Mouse (Mus musculus) megakaryocyte, adult 5-6 weeks (primary cell): ENCODE data around the gene Prtn3. TPM values are rescaled to one million over a fixed set of nuclear protein-coding genes. Genes with fewer than 3 reads are reported as not detected.

Experiments
- ATAC-seq: 2 replicates; pipeline ENCODE4 v1.8.0; 2016; ENCODE audit warnings: mild to moderate bottlenecking, inconsistent platforms; ENCODE audit not compliant: poor library complexity, severe bottlenecking
- total RNA-seq, 2 experiments: library from RNA; stranded (forward) in 1 of 2; stranded (reverse) in 1 of 2; fragments of 153-499, 151-499 nt in 1 of 2; fragments of 221-1000, 200-1000 nt in 1 of 2; gene quantifications; 2 replicates each; pipeline versions ENCODE4 v1.2.3 to v1.2.4; 2015 to 2017

The Prtn3 gene
- total RNA-seq, 2 experiments from 2014 or later, result 92.6 to 372 TPM

DNA sequence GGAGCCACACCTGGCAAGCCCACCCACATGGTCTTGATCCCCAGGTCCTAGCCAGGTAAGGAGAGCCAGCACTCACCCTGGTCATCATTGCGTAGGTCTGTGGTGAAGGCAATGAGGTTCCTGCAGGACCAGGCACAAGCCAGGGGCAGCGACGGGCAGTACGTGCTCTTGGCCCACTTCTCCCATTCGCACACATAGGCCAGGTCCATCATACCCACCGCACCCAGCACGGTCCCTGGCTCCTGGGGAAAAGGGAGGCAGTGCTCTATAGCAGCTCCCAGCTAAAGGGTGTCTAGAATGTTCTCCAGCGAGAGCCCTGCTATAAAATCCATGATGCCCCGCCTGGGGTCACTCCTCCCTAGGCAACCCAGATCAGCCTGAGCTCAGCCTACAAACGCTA lies 33.1 kb downstream of the Prtn3 start:
- no peak for ATAC-seq

DNA sequence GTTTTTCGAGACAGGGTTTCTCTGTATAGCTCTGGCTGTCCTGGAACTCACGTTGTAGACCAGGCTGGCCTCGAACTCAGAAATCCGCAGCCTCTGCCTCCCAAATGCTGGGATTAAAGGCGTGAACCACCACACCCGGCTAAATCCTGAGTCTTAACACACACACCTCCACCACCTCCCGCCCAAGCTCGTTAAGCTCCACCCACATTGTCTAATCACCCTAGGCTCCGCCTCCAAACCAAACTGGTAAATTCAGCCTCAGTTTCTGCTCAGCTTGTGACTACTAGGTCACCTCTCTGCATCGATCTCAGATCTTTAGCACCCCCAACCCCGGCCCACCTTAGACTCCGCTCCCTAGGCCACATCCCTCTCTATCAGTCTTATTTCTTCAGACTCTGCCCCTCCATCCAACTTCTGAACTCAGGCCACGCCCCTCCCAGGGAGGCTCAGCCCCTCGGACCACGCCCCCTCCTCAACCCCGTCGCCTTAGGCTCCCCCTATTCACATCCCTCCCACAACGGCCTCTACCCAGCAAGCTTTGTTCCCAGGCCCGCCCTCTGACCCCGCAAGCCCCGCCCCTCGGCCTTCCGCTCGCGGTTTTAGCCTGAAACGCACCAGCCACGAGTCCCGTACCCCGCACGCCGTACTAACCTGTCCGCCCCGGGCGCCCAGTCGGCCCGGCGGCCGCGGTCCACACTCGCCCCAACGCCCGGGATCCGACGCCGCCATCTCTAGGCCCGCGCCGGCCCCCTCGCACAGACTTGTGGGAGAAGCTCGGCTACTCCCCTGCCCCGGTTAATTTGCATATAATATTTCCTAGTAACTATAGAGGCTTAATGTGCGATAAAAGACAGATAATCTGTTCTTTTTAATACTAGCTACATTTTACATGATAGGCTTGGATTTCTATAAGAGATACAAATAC lies 34.2 kb downstream of the Prtn3 start, which contains the start of gene Med16:
Gene Med16 (minus strand): TSS at position 757 of the 925 bp plus-strand sequence.
- peak; percentile 96 for ATAC-seq

DNA sequence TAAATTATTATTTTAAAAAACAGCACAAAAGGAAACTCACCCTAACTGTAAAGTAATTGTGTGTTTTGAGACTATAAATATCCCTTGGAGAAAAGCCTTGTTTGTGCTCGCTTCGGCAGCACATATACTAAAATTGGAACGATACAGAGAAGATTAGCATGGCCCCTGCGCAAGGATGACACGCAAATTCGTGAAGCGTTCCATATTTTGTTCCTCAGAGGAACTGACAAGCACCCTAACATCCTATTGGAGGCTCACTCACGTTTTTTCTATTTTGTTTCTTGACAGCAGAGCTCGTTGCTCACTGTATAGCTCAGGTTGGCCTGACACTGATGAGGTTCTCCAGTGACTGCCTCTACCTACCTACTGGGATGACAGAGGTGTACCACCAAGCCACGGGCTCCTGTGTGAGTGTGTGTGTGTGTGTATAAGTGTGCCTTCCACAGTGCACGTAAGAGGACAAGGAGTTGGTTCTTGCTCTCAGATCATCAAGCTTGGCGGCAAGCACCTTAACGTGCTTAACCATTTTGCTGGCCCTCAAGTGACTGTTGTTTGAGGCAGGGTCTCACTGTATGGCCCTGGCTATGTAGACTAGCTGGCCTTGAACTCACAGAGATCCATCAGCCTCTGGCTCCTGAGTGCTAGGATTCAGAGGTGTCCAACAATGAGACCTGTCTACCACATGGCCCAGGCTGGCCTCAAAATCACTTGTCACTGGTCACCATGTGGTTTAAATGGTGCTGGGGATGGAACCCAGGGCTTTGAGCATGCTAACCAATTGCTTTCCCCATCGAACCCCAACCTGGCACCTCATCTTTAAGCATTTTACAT lies 35.0 kb downstream of the Prtn3 start:
- ATAC-seq, result peak; percentile 8; the same call in 1 of the 2 replicates

DNA sequence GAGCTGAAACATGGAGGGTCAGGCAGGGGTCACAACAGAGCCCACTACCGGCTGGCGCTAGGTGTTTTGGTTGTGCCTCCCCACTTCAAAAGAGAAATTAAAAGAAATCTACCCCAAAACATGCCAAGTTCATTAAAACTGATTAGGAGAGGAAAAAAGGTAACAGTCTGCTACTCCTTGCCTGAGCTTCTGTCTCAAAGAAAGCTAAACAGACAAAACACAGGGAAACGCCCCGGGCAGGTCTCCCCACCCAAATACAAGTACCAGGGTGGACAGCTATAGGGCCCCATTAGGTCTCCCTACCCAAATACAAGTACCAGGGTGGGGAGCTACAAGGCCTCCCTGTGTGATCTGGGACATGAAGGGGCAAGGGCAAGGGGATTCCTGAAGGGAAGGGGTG lies 36.3 kb downstream of the Prtn3 start, which contains the start of gene Gm26602:
Gene Gm26602 (plus strand): TSS at position 301 of the 400 bp plus-strand sequence.
- no peak for ATAC-seq

GRCm38 (mm10) chr10:79912412-79912811 lies 38.1 kb downstream of the Prtn3 start:
- ATAC-seq, result no peak

DNA sequence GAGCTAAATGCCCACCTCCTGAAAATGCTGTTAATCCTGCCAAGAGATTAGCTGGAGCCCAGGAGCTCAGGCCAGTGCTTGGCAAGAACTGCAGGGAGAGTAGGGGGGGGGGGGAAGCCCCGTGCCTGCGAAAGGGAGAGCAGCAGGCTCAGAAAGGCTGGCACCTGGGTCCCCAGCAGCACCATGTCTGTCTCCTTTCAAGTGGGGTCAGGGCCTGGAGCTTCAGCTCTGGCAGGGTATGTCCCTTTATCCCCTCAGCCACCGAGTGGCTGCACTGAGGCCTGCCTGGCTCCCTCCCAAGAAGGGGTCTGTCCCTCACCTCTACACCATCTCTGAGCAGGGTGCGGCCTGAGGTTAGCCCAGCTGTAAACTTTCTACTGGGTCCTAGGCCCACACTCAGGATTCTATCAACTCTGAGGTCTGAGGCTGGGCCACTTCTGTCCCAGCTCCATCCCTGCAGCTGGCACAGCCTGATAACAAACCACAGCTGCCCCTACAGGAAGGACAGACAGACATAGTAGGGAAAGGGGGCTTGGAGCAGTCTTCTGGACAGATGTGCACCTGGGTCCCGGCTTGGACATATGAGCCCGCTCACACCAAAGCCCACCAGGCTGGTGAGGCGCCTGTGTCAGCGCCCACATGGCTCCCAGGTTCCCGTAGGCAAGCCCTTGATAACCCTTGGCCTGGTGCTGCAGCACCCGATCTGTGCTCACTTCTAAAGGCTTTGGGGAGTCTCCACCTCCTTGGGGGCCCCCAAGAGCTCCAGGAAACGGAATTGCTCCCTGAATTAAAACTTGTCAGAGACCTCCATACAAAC lies 40.1 kb downstream of the Prtn3 start:
- ATAC-seq, result no peak

DNA sequence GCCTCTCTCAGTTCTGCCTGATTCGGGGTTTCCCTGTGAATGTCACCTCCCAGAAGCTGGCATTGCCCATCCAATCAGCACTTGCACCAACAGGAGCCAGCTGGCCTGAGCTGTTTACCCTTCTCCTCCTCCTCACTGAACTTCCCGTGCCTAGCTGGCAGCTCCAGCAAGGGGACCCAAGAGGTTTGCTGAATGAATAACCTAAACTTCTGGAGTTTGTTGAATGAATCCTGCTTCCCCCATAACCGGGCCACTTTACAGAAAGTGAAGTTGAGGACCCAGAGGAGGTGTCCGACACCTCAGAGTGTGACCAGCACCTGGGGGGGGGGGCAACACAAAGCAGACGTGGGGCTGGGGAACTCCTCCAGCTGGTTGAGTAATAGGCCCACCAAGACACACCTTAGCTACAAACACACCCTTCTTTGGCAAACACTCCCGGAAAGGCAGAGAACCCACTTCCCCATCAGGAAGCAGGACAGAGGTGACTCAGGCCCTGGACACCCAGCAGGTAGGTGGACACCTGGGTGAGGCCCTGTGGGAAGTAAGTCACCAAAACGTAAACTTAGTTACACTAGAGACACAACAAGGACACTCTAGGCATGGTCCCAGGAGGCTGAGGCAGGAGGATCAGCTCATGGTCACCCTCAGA lies 40.8 kb downstream of the Prtn3 start:
- peak; percentile 56 for ATAC-seq

DNA sequence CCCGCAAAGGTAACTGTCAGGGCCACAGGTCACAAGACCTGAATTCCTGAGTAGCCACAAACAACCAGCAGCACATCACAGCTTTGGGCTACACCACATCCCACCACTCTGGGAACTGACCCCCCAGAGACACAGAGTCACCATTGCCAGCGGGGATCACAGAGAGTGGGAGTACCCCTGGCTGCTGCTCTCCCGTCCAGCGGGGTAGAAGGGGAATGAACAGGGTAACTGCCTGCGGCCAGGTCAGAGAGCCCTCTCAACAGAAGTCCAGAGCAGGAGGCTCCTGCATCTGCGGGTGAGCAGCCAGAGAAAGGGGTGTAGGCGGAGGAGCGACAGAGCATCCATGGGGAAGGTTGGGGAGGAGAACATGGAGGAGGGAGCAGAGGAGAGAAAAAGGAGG lies 41.8 kb downstream of the Prtn3 start:
- no peak for ATAC-seq

- ATAC-seq, result peak; percentile 85
These were observed 42.7 kb downstream of the Prtn3 start, which contains the start of gene Kiss1r for GRCm38 (mm10) chr10:79916808-79917531. Kiss1r (plus strand) TSS chr10:79916971.

DNA sequence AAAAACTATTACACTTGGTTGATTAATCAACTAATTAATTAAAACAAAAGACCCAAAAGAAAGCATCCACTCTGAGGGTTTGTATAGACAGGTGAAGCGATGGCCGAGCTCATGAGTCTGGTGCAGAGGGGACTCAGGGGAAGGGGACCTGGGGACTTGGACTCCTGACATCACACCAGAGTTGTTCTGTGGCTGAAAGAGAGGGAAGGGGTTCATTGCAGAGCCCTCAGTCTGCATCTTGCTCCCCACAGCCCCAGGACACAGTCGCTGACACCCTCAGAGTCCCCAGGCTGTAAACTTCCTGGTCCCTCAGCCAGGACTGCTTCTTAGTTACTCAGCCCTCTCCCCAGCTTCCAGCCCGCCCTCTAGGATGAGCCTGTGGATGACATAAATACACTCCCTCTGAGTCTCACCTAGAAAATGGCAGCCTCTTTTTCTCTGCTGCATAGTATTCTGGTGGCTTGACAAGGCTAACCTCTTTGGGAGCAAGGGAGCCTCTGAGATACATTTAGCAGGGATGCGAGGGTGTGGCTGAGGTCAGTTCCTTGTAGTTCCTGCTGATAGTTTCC lies 43.3 kb downstream of the Prtn3 start:
- no peak for ATAC-seq

- ATAC-seq, result no peak
These were observed 44.2 kb downstream of the Prtn3 start for GRCm38 (mm10) chr10:79918231-79919078.

DNA sequence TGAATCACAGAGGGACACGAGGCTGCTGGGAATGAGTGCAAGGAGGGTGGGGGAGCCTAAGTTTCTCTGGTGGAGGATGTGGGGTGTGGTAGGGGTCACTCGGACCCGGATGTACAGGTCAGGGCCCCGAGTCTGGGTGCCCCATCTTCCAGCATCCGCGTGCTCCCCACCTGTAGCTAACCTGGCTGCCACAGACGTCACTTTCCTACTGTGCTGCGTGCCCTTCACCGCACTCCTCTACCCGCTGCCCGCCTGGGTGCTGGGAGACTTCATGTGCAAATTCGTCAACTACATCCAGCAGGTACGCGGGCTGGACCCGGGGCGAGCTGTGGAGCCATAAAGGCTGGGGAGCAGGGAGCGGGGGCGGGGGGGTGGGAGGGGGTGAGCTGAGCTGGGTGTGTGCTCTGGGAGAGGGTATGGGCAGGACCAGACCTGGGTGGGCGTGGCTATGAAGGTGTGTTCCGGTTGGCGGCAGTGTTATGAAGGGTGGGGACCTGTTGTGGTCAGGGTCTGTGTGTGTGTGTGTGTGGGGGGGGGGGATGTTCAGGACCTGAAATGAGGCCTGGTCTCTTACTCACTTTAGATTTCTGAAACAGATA lies 45.1 kb downstream of the Prtn3 start:
- ATAC-seq, result no peak

- ATAC-seq, result no peak
These were observed 46.0 kb downstream of the Prtn3 start for GRCm38 (mm10) chr10:79920056-79920890.

- no peak for ATAC-seq
These were observed 46.8 kb downstream of the Prtn3 start, which contains the start of gene R3hdm4 for GRCm38 (mm10) chr10:79920958-79921535. R3hdm4 (minus strand) TSS chr10:79921208.

DNA sequence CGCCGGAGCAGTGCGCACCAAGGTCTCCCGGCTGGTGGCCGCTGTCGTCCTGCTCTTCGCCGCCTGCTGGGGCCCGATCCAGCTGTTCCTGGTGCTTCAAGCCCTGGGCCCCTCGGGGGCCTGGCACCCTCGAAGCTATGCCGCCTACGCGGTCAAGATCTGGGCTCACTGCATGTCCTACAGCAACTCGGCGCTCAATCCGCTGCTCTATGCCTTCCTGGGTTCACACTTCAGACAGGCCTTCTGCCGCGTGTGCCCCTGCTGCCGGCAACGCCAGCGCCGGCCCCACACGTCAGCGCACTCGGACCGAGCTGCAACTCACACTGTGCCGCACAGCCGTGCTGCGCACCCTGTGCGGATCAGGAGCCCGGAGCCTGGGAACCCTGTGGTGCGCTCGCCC lies 47.3 kb downstream of the Prtn3 start:
- ATAC-seq, result no peak

DNA sequence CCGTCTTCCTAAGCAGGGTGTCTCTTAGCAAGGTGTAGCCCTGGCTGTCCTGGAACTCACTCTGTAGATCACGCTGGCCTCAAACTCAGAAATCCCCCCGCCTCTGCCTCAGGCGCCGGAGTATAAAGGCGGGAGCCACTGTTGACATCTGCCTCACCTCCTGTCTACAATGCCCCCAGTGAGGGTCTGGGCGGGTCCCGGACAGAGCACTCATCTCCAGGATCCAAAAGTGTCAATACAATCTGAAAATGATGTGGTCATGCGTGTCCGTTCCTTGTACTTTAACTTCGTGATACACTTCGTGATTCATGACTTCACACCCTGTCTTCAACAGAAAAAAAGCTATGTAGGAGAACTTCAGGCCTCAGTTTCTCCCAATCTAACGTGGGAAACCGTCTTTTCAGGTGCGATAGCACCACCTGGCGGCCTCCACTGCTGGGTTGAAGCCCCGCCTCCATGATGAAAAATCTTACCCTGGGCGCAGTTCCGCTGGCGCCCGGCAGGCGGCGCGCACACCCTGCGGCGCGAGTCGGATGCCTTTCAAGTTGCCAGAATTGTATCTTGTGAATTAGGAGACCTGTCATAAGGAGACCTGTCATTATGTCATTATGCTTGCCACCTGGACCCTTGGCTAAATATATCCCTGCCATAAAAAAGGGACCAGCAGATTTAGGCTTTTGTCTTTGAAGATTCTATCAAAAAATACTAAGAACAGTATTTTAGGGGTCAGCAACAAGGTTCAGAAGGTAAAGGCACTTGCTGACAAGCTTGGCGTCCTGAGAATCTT lies 50.9 kb downstream of the Prtn3 start:
- ATAC-seq, result peak; percentile 54
